Mouse (Mus musculus) forebrain, embryonic 13.5 days (tissue): ENCODE measurements at regions not wholly inside any gene's neighbourhood (a gene's known extent, or its start where the extent isn't known, plus 50 kb on each side); places are given as distances from the start of the nearest gene placed in this dataset.

ENCODE experiments used
- ATAC-seq: fragments of 200-750 bp; cut with Nextera tagmentation; 2 replicates; pipeline ENCODE4 v1.8.0; 2017
- H3K27ac ChIP-seq: fragments of 300-500 bp; sonication (generic); 2 replicates; pipeline ENCODE4 v1.5.1; 2015; ENCODE audit warnings: inconsistent platforms, mild to moderate bottlenecking, moderate library complexity
- H3K27me3 ChIP-seq: fragments of 300-500 bp; sonication (generic); 2 replicates; pipeline ENCODE4 v1.6.1; 2015; ENCODE audit warnings: mild to moderate bottlenecking, inconsistent platforms
- H3K36me3 ChIP-seq: fragments of 300-500 bp; sonication (generic); 2 replicates; pipeline ENCODE4 v1.6.1; 2015; ENCODE audit warnings: mild to moderate bottlenecking, inconsistent platforms; ENCODE audit not compliant: poor library complexity, severe bottlenecking
- H3K4me1 ChIP-seq: fragments of 300-500 bp; sonication (generic); 2 replicates; pipeline ENCODE4 v1.6.1; 2015; ENCODE audit warnings: inconsistent platforms
- H3K4me2 ChIP-seq: fragments of 300-500 bp; sonication (generic); 2 replicates; pipeline ENCODE4 v1.6.1; 2015; ENCODE audit warnings: inconsistent platforms, mild to moderate bottlenecking, moderate library complexity
- H3K4me3 ChIP-seq: fragments of 300-500 bp; sonication (generic); 2 replicates; pipeline ENCODE4 v1.5.1; 2015; ENCODE audit warnings: mild to moderate bottlenecking, inconsistent platforms
- H3K9ac ChIP-seq: fragments of 300-500 bp; sonication (generic); 2 replicates; pipeline ENCODE4 v1.6.1; 2015; ENCODE audit warnings: mild to moderate bottlenecking, inconsistent platforms
- H3K9me3 ChIP-seq: fragments of 300-500 bp; sonication (generic); replicated peaks from 2 replicates; pipeline ENCODE4 v1.6.1; 2016; ENCODE audit warnings: inconsistent platforms
- WGBS: fragments of 180-500 bp; shearing (Covaris S2); methylation state at CpG from one replicate; pipeline ENCODE4 v1.1.7; 2015; 5-methylcytosine and 5-hydroxymethylcytosine counted together

GRCm38 (mm10) chr10:24395999-24396784 lies 172.9 kb downstream of the Moxd1 start:
- H3K9me3 ChIP-seq = no peaks in the 10 kb centered on the region
- WGBS = 77% methylated on average over 13 of the region's 13 CpGs
- H3K4me2 ChIP-seq = no peak overlapping the region
- no peak for ATAC-seq
- no peaks in the 10 kb centered on the region for H3K27me3 ChIP-seq
- H3K27ac ChIP-seq = no peak overlapping the region
- no peak overlapping the region for H3K9ac ChIP-seq
- H3K4me3 ChIP-seq = no peak overlapping the region
- no peaks in the 10 kb centered on the region for H3K4me1 ChIP-seq
- no peaks in the 10 kb centered on the region for H3K36me3 ChIP-seq

DNA sequence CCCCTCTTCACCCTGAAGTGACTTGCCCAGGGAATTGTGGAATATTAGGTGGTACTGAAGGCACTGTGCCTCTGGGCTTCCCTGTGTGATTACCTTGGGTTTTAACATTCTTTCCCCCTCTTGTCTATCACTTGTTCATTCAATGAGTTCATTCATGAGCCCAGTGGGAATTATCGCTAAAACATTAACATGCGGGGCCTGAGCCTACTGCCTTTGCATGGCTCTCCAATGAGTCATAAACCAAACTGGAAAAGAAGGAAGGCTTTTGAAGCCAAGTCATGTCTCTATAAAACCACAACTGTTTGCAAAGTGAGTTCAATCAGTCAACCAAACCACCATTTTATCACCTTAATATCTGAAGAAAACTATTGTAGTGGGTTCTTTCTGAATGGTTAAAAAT lies 173.8 kb downstream of the Moxd1 start:
- no peaks in the 10 kb centered on the region for H3K27me3 ChIP-seq
- 76% methylated on average over 2 of the region's 2 CpGs for whole genome bisulfite sequencing
- no peak overlapping the region for H3K27ac ChIP-seq

DNA sequence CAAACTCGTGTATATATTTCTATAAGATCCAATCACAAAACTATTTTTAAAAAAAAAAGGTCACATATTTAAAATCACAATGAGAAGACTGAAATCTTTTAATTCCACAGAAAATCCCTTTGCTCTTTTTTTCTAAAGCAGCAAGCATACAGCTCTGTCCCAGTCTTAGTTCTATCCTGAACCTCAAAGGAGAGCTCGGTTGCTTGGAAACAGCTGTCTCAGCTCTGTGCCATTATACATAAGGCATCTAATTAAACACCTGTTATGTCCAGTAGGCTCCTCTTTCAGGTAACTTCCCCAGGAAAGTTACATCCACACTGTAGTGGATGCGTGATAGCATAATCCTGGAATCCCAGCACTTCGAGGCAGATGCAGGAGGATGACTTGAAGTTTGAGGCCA lies 181.5 kb downstream of the Moxd1 start:
- Histone ChIP-seq H3K9ac (no peak overlapping the region), H3K27me3 (no peaks in the 10 kb centered on the region), H3K4me3 (no peak overlapping the region), H3K9me3 (no peaks in the 10 kb centered on the region), H3K4me1 (peaks cover 7% of the 10 kb centered on the region; the same call in 1 of the 2 replicates), H3K4me2 (no peak overlapping the region), H3K36me3 (no peaks in the 10 kb centered on the region), H3K27ac (no peak overlapping the region)
- 66% methylated on average over 4 of the region's 4 CpGs for WGBS
- ATAC-seq = no peak

More for the DNA sequence above, 173.8 kb downstream of the Moxd1 start:
- Histone ChIP-seq H3K36me3 (no peaks in the 10 kb centered on the region), H3K4me1 (no peaks in the 10 kb centered on the region), H3K4me3 (no peak overlapping the region), H3K9me3 (no peaks in the 10 kb centered on the region), H3K9ac (no peak overlapping the region), H3K4me2 (no peak overlapping the region)
- ATAC-seq = no peak

DNA sequence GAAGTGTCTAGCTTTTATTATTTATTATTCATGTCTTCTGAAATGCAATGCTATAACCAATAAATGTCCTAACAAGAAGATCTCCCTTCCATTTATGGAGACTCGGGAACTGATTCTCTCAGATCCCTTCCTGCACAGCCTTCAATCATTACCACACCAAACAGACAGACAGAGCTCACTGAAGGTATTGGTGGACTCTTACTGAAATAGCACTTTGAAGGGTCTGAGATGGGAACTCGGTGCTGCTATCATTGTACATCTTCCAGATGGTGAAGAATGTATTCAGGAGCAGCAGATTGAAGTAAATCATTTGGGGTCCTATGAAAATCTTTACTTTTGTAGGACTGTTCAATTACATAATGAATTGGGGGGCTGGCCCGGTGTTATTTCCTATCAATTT lies 183.6 kb downstream of the Moxd1 start:
- Histone ChIP-seq H3K4me3 (no peak overlapping the region), H3K4me1 (peaks cover 7% of the 10 kb centered on the region; the same call in 1 of the 2 replicates), H3K4me2 (no peak overlapping the region), H3K27ac (no peak overlapping the region), H3K36me3 (no peaks in the 10 kb centered on the region), H3K9me3 (no peaks in the 10 kb centered on the region), H3K27me3 (no peaks in the 10 kb centered on the region), H3K9ac (no peak overlapping the region)
- no peak for ATAC-seq
- WGBS = 59% methylated on average over 3 of the region's 3 CpGs

DNA sequence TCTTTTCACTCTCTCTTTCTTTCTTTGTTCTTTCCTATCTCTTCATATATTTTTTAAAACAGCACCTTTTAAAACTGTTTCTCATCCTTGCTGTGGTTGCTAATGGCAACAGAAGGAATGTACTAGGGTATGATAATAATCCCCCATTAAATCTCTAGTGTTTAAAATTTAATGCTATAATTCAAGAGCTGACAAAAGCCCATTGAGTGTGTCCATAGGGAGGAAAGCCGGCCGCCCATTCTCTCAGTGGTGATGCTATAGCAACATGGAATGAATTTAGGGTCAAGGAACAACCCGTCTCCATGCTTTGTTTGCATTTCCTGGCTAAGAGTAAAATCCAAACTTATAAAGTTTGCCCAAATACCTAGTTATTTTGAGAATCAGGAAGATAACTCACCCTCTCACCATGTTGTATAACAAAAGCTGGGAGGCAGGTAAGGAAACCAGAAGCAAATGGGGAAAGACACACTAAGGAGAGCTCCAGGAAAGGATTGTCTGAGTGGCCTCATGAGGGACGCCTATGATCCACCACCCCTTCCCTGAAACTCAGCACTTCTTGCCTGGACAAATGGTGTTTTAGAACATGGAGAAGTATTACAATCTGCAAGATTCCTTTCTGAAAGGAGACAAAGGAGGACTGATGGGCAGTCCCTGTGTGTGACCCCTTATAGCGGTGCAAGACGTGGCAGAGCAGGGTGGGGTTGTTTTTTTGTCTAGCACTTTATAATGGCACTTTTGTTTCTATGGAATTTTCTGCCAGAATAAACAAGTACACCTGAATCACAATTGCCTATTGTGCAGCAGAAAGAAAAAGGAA lies 184.3 kb downstream of the Moxd1 start:
- Histone ChIP-seq H3K9me3 (no peaks in the 10 kb centered on the region), H3K9ac (no peak overlapping the region), H3K36me3 (no peaks in the 10 kb centered on the region), H3K4me3 (no peak overlapping the region), H3K4me1 (peaks cover 7% of the 10 kb centered on the region; the same call in 1 of the 2 replicates), H3K27ac (no peak overlapping the region), H3K4me2 (no peak overlapping the region), H3K27me3 (no peaks in the 10 kb centered on the region)
- peak; percentile 36; the same call in 1 of the 2 replicates for ATAC-seq
- WGBS = 8% methylated on average over 6 of the region's 6 CpGs

GRCm38 (mm10) chr10:24409976-24410375 lies 185.3 kb upstream of the Ccn2 start:
- Histone ChIP-seq H3K4me2 (no peak overlapping the region), H3K9me3 (no peaks in the 10 kb centered on the region), H3K4me3 (no peak overlapping the region), H3K27ac (no peak overlapping the region), H3K36me3 (no peaks in the 10 kb centered on the region), H3K27me3 (no peaks in the 10 kb centered on the region), H3K4me1 (peaks cover 7% of the 10 kb centered on the region; the same call in 1 of the 2 replicates), H3K9ac (no peak overlapping the region)
- 54% methylated on average over 1 of the region's 1 CpGs for WGBS
- no peak for ATAC-seq

- no peak overlapping the region for H3K27ac ChIP-seq
- 89% methylated on average over 4 of the region's 4 CpGs for WGBS
- H3K4me3 ChIP-seq = no peak overlapping the region
- peaks cover 7% of the 10 kb centered on the region; the same call in 1 of the 2 replicates for H3K4me1 ChIP-seq
- no peaks in the 10 kb centered on the region for H3K36me3 ChIP-seq
- ATAC-seq = no peak
- H3K4me2 ChIP-seq = no peak overlapping the region
- no peaks in the 10 kb centered on the region for H3K9me3 ChIP-seq
- no peak overlapping the region for H3K9ac ChIP-seq
- no peaks in the 10 kb centered on the region for H3K27me3 ChIP-seq
These were observed 184.4 kb upstream of the Ccn2 start for GRCm38 (mm10) chr10:24410885-24411284.

DNA sequence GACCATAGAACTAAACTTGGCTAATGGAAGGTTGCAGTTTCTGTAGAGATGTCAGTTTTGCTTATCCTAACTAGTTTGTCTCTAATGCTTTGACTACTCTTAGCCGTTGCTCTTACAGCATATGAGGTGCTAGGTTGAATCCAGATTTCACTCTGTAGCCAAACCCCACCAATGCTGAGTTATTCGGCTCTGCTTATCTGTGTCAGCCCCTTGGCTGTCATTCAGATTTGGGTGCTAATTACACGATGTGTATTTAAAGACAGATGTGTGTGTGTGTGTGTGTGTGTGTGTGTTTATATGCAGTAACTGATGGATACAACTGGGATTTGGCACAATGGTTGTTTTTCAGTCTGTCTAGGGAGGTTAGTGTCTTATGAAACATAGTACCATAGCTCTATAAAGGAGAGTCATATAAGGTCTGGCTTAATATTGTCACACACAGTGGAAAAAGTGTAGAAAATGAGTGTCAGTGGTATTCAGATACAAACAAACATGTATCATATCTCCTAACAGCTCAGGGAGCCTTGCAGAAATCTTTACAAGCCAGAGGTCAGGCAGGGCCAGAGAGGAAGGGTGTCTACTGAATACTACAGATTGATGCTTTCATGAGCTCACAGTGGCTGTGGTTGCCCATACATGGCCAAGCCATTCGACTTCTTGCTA lies 172.6 kb upstream of the Ccn2 start:
- no peak overlapping the region for H3K27ac ChIP-seq

GRCm38 (mm10) chr10:24433737-24434367 lies 161.4 kb upstream of the Ccn2 start:
- H3K4me1 ChIP-seq = no peaks in the 10 kb centered on the region
- no peak for ATAC-seq
- no peaks in the 10 kb centered on the region for H3K36me3 ChIP-seq
- no peak overlapping the region for H3K4me2 ChIP-seq
- H3K27me3 ChIP-seq = no peaks in the 10 kb centered on the region
- no peaks in the 10 kb centered on the region for H3K9me3 ChIP-seq
- H3K9ac ChIP-seq = no peak overlapping the region
- no peak overlapping the region for H3K27ac ChIP-seq
- no peak overlapping the region for H3K4me3 ChIP-seq

More for the DNA sequence above, 172.6 kb upstream of the Ccn2 start:
- Histone ChIP-seq H3K36me3 (no peaks in the 10 kb centered on the region), H3K4me3 (no peak overlapping the region), H3K27me3 (no peaks in the 10 kb centered on the region), H3K9me3 (no peaks in the 10 kb centered on the region), H3K9ac (no peak overlapping the region), H3K4me1 (no peaks in the 10 kb centered on the region), H3K4me2 (no peak overlapping the region)
- no peak for ATAC-seq
- 82% methylated on average over 4 of the region's 4 CpGs for WGBS

GRCm38 (mm10) chr10:24437177-24437576 lies 158.1 kb upstream of the Ccn2 start:
- Histone ChIP-seq H3K4me3 (no peak overlapping the region), H3K4me2 (no peak overlapping the region), H3K9me3 (no peaks in the 10 kb centered on the region), H3K4me1 (no peaks in the 10 kb centered on the region), H3K36me3 (no peaks in the 10 kb centered on the region), H3K9ac (no peak overlapping the region), H3K27ac (no peak overlapping the region), H3K27me3 (no peaks in the 10 kb centered on the region)
- 0 out of 2 replicates have a peak, but pooled peaks have one; percentile 45 for ATAC-seq
- 77% methylated on average over 2 of the region's 2 CpGs for WGBS

GRCm38 (mm10) chr10:24444572-24444971 lies 150.7 kb upstream of the Ccn2 start:
- no peaks in the 10 kb centered on the region for H3K36me3 ChIP-seq

More at GRCm38 (mm10) chr10:24444572-24444971, 150.7 kb upstream of the Ccn2 start:
- Histone ChIP-seq H3K9me3 (0 out of 2 replicates have a peak, but pooled peaks cover under 1% of the 10 kb centered on the region), H3K27me3 (no peaks in the 10 kb centered on the region), H3K27ac (no peak overlapping the region), H3K4me3 (no peak overlapping the region), H3K4me2 (no peak overlapping the region), H3K9ac (no peak overlapping the region), H3K4me1 (no peaks in the 10 kb centered on the region)
- ATAC-seq = no peak
- 44% methylated on average over 1 of the region's 1 CpGs for WGBS
